Mouse (Mus musculus) limb, embryonic 12.5 days (tissue): ENCODE results near the gene Gm20388. TPM values are rescaled to one million over a fixed set of nuclear protein-coding genes. Genes with fewer than 3 reads are reported as not detected.
A peak's percentile ranks its signal among the peaks of the same experiment; 100 is the strongest.
"Not testable (repeated sequence)": the region's sequence is repeated elsewhere in the genome, so short reads cannot be mapped to it uniquely, and the experiment has no call there.

Experiments used
- ATAC-seq: fragments of 200-750 bp; cut with Nextera tagmentation; 2 replicates; pipeline ENCODE4 v1.8.0; 2017; ENCODE audit warnings: low read depth, moderate TSS enrichment; ENCODE audit not compliant: insufficient number of reproducible peaks, insufficient read depth, low FRiP score, low TSS enrichment
- H3K27ac ChIP-seq: fragments of 300-500 bp; sonication (generic); 2 replicates; pipeline ENCODE4 v1.5.1; 2016; ENCODE audit warnings: mild to moderate bottlenecking, moderate library complexity
- H3K27me3 ChIP-seq: fragments of 300-500 bp; sonication (generic); 2 replicates; pipeline ENCODE4 v1.6.1; 2016; ENCODE audit warnings: mild to moderate bottlenecking, moderate library complexity
- H3K36me3 ChIP-seq: fragments of 300-500 bp; sonication (generic); 2 replicates; pipeline ENCODE4 v1.6.1; 2016; ENCODE audit warnings: mild to moderate bottlenecking, moderate library complexity
- H3K4me1 ChIP-seq: fragments of 300-500 bp; sonication (generic); replicated peaks from 2 replicates; pipeline ENCODE4 v1.6.1; 2016
- H3K4me2 ChIP-seq: fragments of 300-500 bp; sonication (generic); 2 replicates; pipeline ENCODE4 v1.6.1; 2016; ENCODE audit warnings: mild to moderate bottlenecking, moderate library complexity
- H3K4me3 ChIP-seq: fragments of 300-500 bp; sonication (generic); replicated peaks from 2 replicates; pipeline ENCODE4 v1.5.1; 2016; ENCODE audit warnings: mild to moderate bottlenecking
- H3K9ac ChIP-seq: fragments of 300-500 bp; sonication (generic); replicated peaks from 2 replicates; pipeline ENCODE4 v1.6.1; 2016; ENCODE audit warnings: mild to moderate bottlenecking, moderate library complexity
- H3K9me3 ChIP-seq: fragments of 300-500 bp; sonication (generic); 2 replicates; pipeline ENCODE4 v1.6.1; 2016; ENCODE audit warnings: mild to moderate bottlenecking, moderate library complexity
- WGBS: fragments of 180-500 bp; shearing (Covaris S2); methylation state at CpG from one replicate; pipeline ENCODE4 v1.1.7; 2016; 5-methylcytosine and 5-hydroxymethylcytosine counted together
- polyA plus RNA-seq: library from polyadenylated mRNA; unstranded; fragments of >200 nt; fragmentation: Nextera tagmentation; extraction: Ambion mirVana; gene quantifications from 2 replicates; pipeline ENCODE4 v1.2.1, GENCODE M21; 2016

Gm20388 gene
- polyA plus RNA-seq, 1 experiment from 2014 or later, result not detected

DNA sequence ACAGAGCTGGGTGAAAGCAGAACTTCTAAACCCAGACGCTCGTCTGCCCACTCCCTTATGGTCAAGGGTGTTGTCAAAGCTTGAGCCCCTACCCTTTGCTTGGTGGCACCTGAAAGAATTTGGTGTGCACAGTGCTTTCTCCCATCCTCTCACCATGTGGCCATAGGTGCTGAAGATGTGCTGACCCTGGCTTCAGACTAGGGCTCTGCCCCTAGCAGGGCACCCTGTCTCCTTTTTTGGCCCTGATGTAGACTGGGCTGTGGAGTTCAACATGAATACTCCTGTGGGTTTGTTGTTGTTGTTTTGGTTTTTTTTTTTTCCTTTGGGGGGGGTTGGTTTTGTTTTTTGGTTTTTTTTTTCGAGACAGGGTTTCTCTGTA lies 3512.1 kb downstream of the Gm20388 start:
- H3K4me2 ChIP-seq, result 0 out of 2 replicates have a peak overlapping the region, but pooled peaks have one; percentile 43
- no peak overlapping the region for H3K27ac ChIP-seq
- no peaks in the 10 kb centered on the region; the same call in 1 of the 2 replicates for H3K27me3 ChIP-seq
- no peak overlapping the region for H3K4me3 ChIP-seq
- no peak overlapping the region for H3K9ac ChIP-seq
- peaks cover 15% of the 10 kb centered on the region for H3K9me3 ChIP-seq
- no peaks in the 10 kb centered on the region; the same call in 1 of the 2 replicates for H3K4me1 ChIP-seq
- ATAC-seq, result no peak
- 13% methylated on average over 3 of the region's 3 CpGs for WGBS
- no peaks in the 10 kb centered on the region for H3K36me3 ChIP-seq

- no peak for ATAC-seq
- no peaks in the 10 kb centered on the region; the same call in 1 of the 2 replicates for H3K27me3 ChIP-seq
- H3K36me3 ChIP-seq, result no peaks in the 10 kb centered on the region
- peaks cover 21% of the 10 kb centered on the region for H3K9me3 ChIP-seq
- 68% methylated on average over 7 of the region's 7 CpGs for WGBS
- no peak within 1 kb of the TSS for H3K9ac ChIP-seq
- peak within 1 kb of the TSS; percentile 43 for H3K4me2 ChIP-seq
- H3K4me1 ChIP-seq, result no peaks in the 10 kb centered on the region; the same call in 1 of the 2 replicates
- H3K27ac ChIP-seq, result no peak within 1 kb of the TSS
- peak within 1 kb of the TSS; percentile 16; the same call in 1 of the 2 replicates for H3K4me3 ChIP-seq
Observed at GRCm38 (mm10) chr8:123423441-123423840, 3512.8 kb downstream of the Gm20388 start, which contains the start of gene Def8. TSS of gene Def8 (plus strand) at chr8:123423527.

DNA sequence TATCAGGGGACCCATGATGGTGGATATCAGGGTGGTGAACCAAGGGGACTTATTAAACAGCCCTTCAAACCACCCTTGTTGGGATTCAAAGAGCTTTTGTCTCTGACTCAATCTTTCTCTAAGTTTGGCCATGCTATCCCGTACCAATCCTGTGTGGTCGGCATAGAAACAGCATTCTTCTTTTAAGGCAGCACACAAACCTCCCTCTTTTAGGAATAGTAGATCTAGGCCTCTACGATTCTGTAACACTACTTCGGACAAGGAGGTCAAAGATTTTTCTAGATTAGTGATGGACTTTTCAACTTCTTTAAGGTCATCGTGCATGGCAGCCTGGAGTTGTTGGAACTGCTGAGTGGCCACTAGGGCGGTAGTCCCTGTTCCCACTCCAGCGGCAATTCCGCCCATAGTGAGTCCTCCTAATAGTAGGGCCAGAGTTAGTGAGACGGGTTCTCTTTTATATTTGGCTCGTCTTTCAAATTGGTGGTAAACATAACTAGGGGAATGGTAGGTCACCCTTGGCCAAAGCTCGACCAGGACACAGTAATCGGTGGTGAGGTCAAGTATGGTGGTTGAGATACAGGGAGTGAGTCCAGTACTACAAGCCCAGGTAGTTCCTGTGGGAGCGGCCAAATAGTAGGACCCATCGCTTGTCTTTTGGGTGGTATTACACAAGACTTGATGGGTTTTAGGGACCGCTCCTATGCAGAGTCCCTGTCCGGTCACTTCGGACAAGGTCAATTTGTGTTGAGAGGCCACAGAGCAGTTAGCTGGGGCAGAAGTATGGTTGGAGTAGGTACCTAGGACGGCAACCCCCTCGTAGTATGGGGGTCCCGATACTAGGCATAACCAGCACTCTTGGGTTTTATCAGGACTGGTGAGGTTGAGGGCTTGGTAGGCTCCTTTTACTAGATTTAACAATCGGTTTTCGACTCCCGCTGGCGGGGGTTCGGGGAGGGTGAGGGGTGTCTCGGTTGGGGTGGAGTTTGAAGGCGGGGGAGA lies 3516.2 kb downstream of the Gm20388 start:
- 96% methylated on average over 27 of the region's 27 CpGs for WGBS

GRCm38 (mm10) chr8:123427639-123428275 lies 3517.1 kb downstream of the Gm20388 start:
- Histone ChIP-seq H3K9ac (no peak overlapping the region), H3K4me3 (no peak overlapping the region), H3K9me3 (peaks cover 56% of the 10 kb centered on the region), H3K27ac (no peak overlapping the region), H3K27me3 (no peaks in the 10 kb centered on the region), H3K4me2 (no peak overlapping the region), H3K4me1 (no peaks in the 10 kb centered on the region), H3K36me3 (no peaks in the 10 kb centered on the region)
- WGBS, result 95% methylated on average over 24 of the region's 24 CpGs
- no peak for ATAC-seq

More for the DNA sequence above, 3516.2 kb downstream of the Gm20388 start:
- H3K27me3 ChIP-seq, result no peaks in the 10 kb centered on the region
- no peak for ATAC-seq
- H3K4me1 ChIP-seq, result no peaks in the 10 kb centered on the region; the same call in 1 of the 2 replicates
- H3K9me3 ChIP-seq, result peaks cover 46% of the 10 kb centered on the region
- H3K4me3 ChIP-seq, result no peak overlapping the region
- H3K9ac ChIP-seq, result no peak overlapping the region
- H3K27ac ChIP-seq, result no peak overlapping the region
- no peaks in the 10 kb centered on the region for H3K36me3 ChIP-seq
- no peak overlapping the region for H3K4me2 ChIP-seq

DNA sequence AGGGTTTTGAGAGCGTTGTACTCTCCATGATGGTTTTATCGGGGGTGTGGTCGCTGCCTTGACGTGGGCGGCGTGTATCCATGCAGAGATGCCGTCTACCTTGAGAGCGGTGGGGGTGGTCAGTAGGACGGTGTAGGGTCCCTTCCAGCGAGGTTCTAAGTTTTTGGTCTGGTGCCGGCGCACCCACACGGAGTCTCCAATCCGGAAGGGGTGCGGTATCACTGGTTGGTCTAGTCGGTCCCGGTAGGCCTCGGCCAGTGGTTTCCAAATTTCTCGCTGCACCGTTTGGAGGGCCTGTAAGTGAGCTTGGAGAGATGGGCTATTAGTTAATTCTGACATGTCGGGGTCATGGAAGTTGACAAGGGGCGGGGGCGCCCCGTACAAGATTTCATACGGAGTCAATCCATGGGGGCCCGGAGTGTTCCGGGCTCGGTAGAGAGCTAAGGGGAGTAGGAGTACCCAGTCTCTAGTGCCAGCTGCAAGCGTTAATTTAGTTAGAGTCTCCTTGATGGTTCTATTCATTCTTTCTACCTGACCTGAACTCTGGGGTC lies 3517.8 kb downstream of the Gm20388 start:
- H3K27me3 ChIP-seq, result no peaks in the 10 kb centered on the region
- no peaks in the 10 kb centered on the region for H3K4me1 ChIP-seq
- H3K36me3 ChIP-seq, result no peaks in the 10 kb centered on the region
- no peak overlapping the region for H3K4me3 ChIP-seq
- H3K4me2 ChIP-seq, result no peak overlapping the region
- no peak overlapping the region for H3K27ac ChIP-seq
- H3K9ac ChIP-seq, result no peak overlapping the region
- ATAC-seq, result no peak
- 96% methylated on average over 29 of the region's 29 CpGs for WGBS
- H3K9me3 ChIP-seq, result peaks cover 62% of the 10 kb centered on the region

DNA sequence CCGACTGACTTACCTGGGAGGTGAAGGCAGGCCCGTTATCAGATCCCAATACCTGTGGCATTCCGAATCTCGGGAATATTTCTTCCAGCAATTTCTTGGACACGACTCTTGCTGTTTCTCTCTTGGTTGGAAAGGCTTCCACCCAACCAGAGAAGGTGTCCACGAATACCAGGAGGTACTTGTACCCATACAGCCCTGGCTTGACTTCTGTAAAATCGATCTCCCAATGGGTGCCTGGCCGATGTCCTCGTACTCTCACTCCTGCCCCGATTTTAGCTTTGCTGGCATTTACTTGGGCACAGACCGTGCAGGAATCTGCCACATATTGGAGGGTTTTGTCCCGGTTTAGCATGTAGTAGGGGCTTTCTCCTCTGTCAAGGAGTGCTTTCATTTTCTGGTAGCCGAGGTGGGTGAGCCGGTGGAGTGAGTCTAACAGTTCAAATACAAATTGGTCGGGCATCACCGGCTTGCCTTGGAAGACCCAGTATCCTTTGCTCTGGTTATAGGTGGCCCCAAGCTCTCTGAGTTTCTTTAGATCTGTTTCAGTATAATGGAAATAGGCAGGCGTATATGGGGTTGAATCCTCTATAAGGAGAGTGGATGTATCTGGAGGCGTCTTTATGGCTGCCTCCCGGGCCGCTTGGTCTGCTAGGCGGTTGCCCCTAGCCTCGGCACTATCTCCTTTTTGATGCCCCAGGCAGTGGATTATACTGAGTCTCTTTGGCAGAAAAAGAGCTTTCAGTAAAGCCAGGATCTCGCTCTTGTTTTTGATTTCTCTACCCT lies 3518.5 kb downstream of the Gm20388 start:
- Histone ChIP-seq H3K4me1 (no peaks in the 10 kb centered on the region), H3K27ac (no peak overlapping the region), H3K4me3 (no peak overlapping the region), H3K9me3 (peaks cover 65% of the 10 kb centered on the region), H3K27me3 (no peaks in the 10 kb centered on the region), H3K4me2 (no peak overlapping the region), H3K9ac (no peak overlapping the region), H3K36me3 (no peaks in the 10 kb centered on the region)
- no peak for ATAC-seq
- 93% methylated on average over 23 of the region's 23 CpGs for WGBS

DNA sequence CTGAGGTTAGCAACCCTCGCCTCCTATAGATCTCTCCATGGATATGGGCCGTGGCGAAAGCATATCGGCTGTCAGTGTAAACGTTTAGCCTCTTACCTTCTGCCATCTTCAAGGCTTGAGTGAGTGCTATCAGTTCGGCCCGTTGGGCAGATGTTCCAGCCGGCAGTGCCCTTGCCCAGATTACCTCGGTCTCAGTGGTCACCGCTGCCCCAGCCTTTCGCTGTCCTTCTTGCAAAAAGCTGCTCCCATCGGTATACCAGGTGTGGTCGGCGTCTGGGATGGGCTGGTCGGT lies 3519.0 kb downstream of the Gm20388 start:
- not testable (repeated sequence) for H3K4me3 ChIP-seq, H3K4me2 ChIP-seq, H3K27ac ChIP-seq, H3K36me3 ChIP-seq, ATAC-seq, H3K27me3 ChIP-seq, H3K4me1 ChIP-seq, H3K9ac ChIP-seq
- 97% methylated on average over 15 of the region's 15 CpGs for WGBS
- H3K9me3 ChIP-seq, result peaks cover 68% of the 10 kb centered on the region

- H3K4me3 ChIP-seq, ATAC-seq, H3K9ac ChIP-seq, H3K27me3 ChIP-seq, H3K36me3 ChIP-seq, H3K27ac ChIP-seq, H3K4me1 ChIP-seq, H3K4me2 ChIP-seq: not testable (repeated sequence)
- peaks cover 75% of the 10 kb centered on the region for H3K9me3 ChIP-seq
- WGBS, result 91% methylated on average over 8 of the region's 8 CpGs
Observed at GRCm38 (mm10) chr8:123430936-123431335, 3520.3 kb downstream of the Gm20388 start.

GRCm38 (mm10) chr8:123431616-123432365 lies 3521.2 kb downstream of the Gm20388 start:
- H3K27me3 ChIP-seq, result no peaks in the 10 kb centered on the region
- 97% methylated on average over 25 of the region's 25 CpGs for WGBS
- no peaks in the 10 kb centered on the region for H3K36me3 ChIP-seq
- no peak overlapping the region for H3K9ac ChIP-seq
- peaks cover 70% of the 10 kb centered on the region for H3K9me3 ChIP-seq
- H3K4me1 ChIP-seq, result no peaks in the 10 kb centered on the region
- H3K4me2 ChIP-seq, result no peak overlapping the region
- no peak for ATAC-seq
- no peak overlapping the region for H3K4me3 ChIP-seq
- H3K27ac ChIP-seq, result no peak overlapping the region

GRCm38 (mm10) chr8:123432381-123432780 lies 3521.7 kb downstream of the Gm20388 start:
- H3K27ac ChIP-seq, result no peak overlapping the region
- H3K4me3 ChIP-seq, result no peak overlapping the region
- H3K4me1 ChIP-seq, result no peaks in the 10 kb centered on the region
- H3K36me3 ChIP-seq, result no peaks in the 10 kb centered on the region
- H3K4me2 ChIP-seq, result no peak overlapping the region
- no peak overlapping the region for H3K9ac ChIP-seq
- 94% methylated on average over 16 of the region's 16 CpGs for WGBS
- ATAC-seq, result no peak
- peaks cover 65% of the 10 kb centered on the region for H3K9me3 ChIP-seq
- no peaks in the 10 kb centered on the region for H3K27me3 ChIP-seq
